Mouse (Mus musculus) hindbrain, embryonic 14.5 days (tissue): ENCODE measurements around the gene Tmem69. TPM values are rescaled to one million over a fixed set of nuclear protein-coding genes. Genes with fewer than 3 reads are reported as not detected.
A peak's percentile ranks its signal among the peaks of the same experiment; 100 is the strongest.

Source experiments
- ATAC-seq: fragments of 200-750 bp; cut with Nextera tagmentation; 2 replicates; pipeline ENCODE4 v1.8.0; 2017; ENCODE audit warnings: moderate number of reproducible peaks, mild to moderate bottlenecking, moderate TSS enrichment, moderate library complexity; ENCODE audit not compliant: low FRiP score
- DNase-seq: peaks from one replicate; pipeline ENCODE4 v3.0.0-alpha.2; 2015; ENCODE audit warnings: low spot score
- H3K27ac ChIP-seq: fragments of 300-500 bp; sonication (generic); 2 replicates; pipeline ENCODE4 v1.5.1; 2014; ENCODE audit warnings: mild to moderate bottlenecking, moderate library complexity
- H3K27me3 ChIP-seq: fragments of 300-500 bp; sonication (generic); 2 replicates; pipeline ENCODE4 v1.6.1; 2014; ENCODE audit warnings: mild to moderate bottlenecking, low read length, mixed read lengths; ENCODE audit not compliant: control insufficient read depth, insufficient read depth
- H3K36me3 ChIP-seq: fragments of 300-500 bp; sonication (generic); replicated peaks from 2 replicates; pipeline ENCODE4 v1.6.1; 2014; ENCODE audit not compliant: control insufficient read depth, insufficient read depth
- H3K4me1 ChIP-seq: fragments of 300-500 bp; sonication (generic); replicated peaks from 2 replicates; pipeline ENCODE4 v1.6.1; 2014; ENCODE audit warnings: antibody characterized with exemption, low read length, mixed read lengths; ENCODE audit not compliant: control insufficient read depth, insufficient read depth
- H3K4me2 ChIP-seq: fragments of 300-500 bp; sonication (generic); replicated peaks from 2 replicates; pipeline ENCODE4 v1.6.1; 2014; ENCODE audit warnings: mild to moderate bottlenecking, moderate library complexity
- H3K4me3 ChIP-seq: fragments of 300-500 bp; sonication (generic); replicated peaks from 2 replicates; pipeline ENCODE4 v1.5.1; 2014; ENCODE audit warnings: mild to moderate bottlenecking, low read length
- H3K9ac ChIP-seq: fragments of 300-500 bp; sonication (generic); 2 replicates; pipeline ENCODE4 v1.6.1; 2014
- H3K9me3 ChIP-seq: fragments of 300-500 bp; sonication (generic); 2 replicates; pipeline ENCODE4 v1.6.1; 2016; ENCODE audit warnings: low read length; ENCODE audit not compliant: control insufficient read depth
- WGBS: fragments of 180-500 bp; shearing (Covaris S2); extraction: QIAGEN DNeasy Blood & Tissue Kit; methylation state at CpG from one replicate; pipeline ENCODE4 v1.1.7; 2014; 5-methylcytosine and 5-hydroxymethylcytosine counted together
- polyA plus RNA-seq: library from polyadenylated mRNA; unstranded; fragments of >200 nt; fragmentation: Nextera tagmentation; extraction: Ambion mirVana; gene quantifications from 2 replicates; pipeline ENCODE4 v1.2.1, GENCODE M21; 2014

The Tmem69 gene
- polyA plus RNA-seq, 1 experiment from 2014 or later = 27.9 TPM

GRCm38 (mm10) chr4:116553035-116553434 is 2.7 kb downstream of the Tmem69 start:
- no peak overlapping the region for H3K9ac ChIP-seq
- H3K4me3 ChIP-seq = no peak overlapping the region
- 86% methylated on average over 3 of the region's 3 CpGs for WGBS
- no peak overlapping the region for H3K4me2 ChIP-seq
- H3K27me3 ChIP-seq = no peaks in the 10 kb centered on the region
- ATAC-seq (no peak), DNase-seq (no peak)
- no peaks in the 10 kb centered on the region; the same call in 1 of the 2 replicates for H3K4me1 ChIP-seq
- H3K27ac ChIP-seq = no peak overlapping the region
- H3K9me3 ChIP-seq = no peaks in the 10 kb centered on the region
- peaks cover 18% of the 10 kb centered on the region for H3K36me3 ChIP-seq

- H3K4me1 ChIP-seq = no peaks in the 10 kb centered on the region
- peaks cover 18% of the 10 kb centered on the region for H3K36me3 ChIP-seq
- H3K4me3 ChIP-seq = no peak overlapping the region
- H3K27me3 ChIP-seq = no peaks in the 10 kb centered on the region
- DNase-seq (no peak), ATAC-seq (no peak)
- 93% methylated on average over 1 of the region's 1 CpGs for WGBS
- H3K27ac ChIP-seq = no peak overlapping the region
- no peak overlapping the region for H3K9ac ChIP-seq
- no peaks in the 10 kb centered on the region for H3K9me3 ChIP-seq
- H3K4me2 ChIP-seq = no peak overlapping the region
Observed at GRCm38 (mm10) chr4:116550432-116550831, 5.3 kb downstream of the Tmem69 start.

DNA sequence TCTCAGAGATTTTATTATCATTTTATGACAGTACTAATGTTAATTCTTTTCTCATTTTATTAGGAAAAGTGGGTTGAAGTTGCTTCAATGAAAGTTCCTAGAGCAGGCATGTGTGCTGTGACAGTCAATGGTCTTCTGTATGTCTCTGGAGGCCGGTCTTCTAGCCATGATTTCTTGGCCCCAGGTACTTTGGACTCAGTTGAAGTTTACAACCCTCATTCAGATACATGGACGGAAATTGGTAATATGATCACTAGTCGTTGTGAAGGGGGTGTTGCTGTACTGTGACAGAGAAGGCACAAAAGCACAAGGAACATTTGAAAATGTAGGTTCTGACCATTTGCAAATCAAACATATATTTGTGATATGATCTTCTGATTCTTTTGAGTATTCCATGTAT is 18.0 kb downstream of the Tmem69 start:
- H3K4me1 ChIP-seq = no peaks in the 10 kb centered on the region
- H3K27ac ChIP-seq = no peak overlapping the region
- no peak overlapping the region for H3K9ac ChIP-seq
- no peak for DNase-seq
- H3K36me3 ChIP-seq = peaks cover 21% of the 10 kb centered on the region
- no peaks in the 10 kb centered on the region for H3K27me3 ChIP-seq
- H3K4me3 ChIP-seq = no peak overlapping the region
- 93% methylated on average over 3 of the region's 3 CpGs for WGBS
- no peaks in the 10 kb centered on the region for H3K9me3 ChIP-seq
- H3K4me2 ChIP-seq = no peak overlapping the region
- no peak for ATAC-seq

DNA sequence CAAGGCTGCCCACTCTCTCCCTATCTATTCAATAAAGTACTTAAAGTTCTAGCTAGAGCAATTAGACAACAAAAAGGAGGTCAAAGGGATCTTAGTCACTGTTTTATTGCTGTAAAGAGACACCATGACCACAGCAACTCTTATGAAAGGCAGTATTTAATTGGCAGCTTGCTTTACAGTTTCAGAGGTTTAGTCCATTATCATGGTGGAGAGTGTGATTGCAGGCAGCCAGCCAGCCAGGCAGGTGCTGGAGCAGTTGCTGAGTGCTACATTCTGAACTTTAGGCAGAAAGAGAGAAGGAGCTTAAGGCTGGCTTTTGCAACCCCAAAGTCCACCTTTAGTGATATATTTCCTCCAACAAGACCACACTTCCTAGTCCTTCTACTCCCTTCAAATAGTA is 19.4 kb downstream of the Tmem69 start:
- Histone ChIP-seq H3K27me3 (no peaks in the 10 kb centered on the region), H3K4me3 (no peak overlapping the region), H3K36me3 (peaks cover 24% of the 10 kb centered on the region), H3K9me3 (no peaks in the 10 kb centered on the region), H3K4me2 (no peak overlapping the region), H3K27ac (no peak overlapping the region), H3K4me1 (no peaks in the 10 kb centered on the region), H3K9ac (no peak overlapping the region)
- DNase-seq (no peak), ATAC-seq (no peak)

- Histone ChIP-seq H3K4me3 (no peak overlapping the region), H3K36me3 (peaks cover 34% of the 10 kb centered on the region), H3K9ac (no peak overlapping the region), H3K4me2 (no peak overlapping the region), H3K27me3 (no peaks in the 10 kb centered on the region), H3K9me3 (no peaks in the 10 kb centered on the region), H3K4me1 (no peaks in the 10 kb centered on the region), H3K27ac (no peak overlapping the region)
- no peak for DNase-seq
- no peak for ATAC-seq
- WGBS = 65% methylated on average over 2 of the region's 2 CpGs
Observed at GRCm38 (mm10) chr4:116531109-116531508, 24.6 kb downstream of the Tmem69 start.

DNA sequence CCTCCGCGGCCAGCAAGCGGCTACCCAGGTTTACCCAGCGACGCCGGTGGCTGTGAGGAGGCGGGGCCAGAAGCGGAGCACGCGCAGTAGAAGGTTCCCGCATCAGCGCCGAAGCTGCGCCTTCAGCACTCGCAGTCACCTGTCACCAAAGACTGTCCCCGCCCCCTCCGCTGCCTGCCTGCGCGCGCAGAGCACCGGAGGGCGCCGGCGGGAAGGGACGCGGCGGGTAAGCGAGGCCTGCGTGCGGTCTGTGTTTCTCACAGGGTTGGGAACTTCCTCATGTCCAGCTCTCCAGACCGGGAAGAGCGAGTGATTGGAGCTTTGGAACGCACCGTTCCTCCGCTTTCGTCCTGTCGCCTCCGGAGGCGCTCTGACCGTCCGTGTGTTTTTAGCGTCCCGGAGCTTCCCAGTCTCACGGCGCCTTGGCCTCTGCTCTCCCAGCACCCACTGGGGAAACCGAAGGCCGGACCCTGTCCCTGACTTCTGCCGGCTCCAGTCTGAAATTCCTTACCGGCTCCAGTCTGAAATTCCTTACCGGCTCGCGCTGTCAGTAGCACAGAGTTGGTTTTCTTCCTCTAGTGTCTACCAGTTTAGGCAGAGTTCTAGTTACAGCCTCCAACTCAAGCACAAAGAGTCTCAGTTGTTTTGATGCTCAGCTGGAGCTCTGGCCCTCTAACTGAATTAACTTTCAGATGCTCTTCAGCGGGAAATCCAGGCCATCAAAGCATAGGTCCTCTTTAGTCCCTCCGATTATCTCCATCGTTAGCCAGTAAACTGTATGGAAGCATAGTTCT is 48.1 kb downstream of the Tmem69 start, which contains the start of gene Ipp:
Gene Ipp, plus strand, starts transcription at position 125 of the 794 bp plus-strand sequence.
- Histone ChIP-seq H3K4me3 (peak within 1 kb of the TSS; percentile 65), H3K9me3 (no peaks in the 10 kb centered on the region), H3K4me2 (peak within 1 kb of the TSS; percentile 74), H3K4me1 (peaks cover 13% of the 10 kb centered on the region), H3K9ac (peak within 1 kb of the TSS; percentile 84), H3K27ac (peak within 1 kb of the TSS; percentile 88), H3K27me3 (no peaks in the 10 kb centered on the region), H3K36me3 (no peaks in the 10 kb centered on the region)
- DNase-seq (peak; percentile 92), ATAC-seq (peak; percentile 97)
- under 1% methylated on average over 55 of the region's 55 CpGs for WGBS

DNA sequence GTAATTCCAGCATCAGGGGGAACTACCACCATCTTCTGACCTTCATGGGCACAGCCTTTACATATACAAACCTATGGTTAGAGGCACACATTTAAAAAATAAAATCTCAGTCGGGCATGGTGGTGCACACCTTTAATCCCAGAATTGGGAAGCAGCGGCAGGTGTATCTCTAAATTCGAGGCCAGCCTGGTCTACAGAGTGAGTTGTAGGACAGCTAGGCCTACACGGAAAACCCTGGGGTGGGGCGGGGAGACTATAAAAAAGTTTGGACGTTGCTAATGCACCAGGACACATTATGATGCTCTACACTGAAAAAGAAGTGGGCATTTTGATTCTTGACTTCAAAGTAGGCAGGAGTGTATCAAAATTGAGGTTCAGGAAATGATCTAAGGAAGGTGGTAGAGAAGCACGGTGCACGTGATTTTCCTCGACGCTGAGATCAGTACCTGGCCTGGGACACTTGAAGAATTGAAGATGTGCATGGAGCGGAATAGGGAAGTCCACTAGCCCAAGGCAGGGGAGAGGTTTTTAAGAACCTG is 48.8 kb downstream of the Tmem69 start:
- peak; percentile 48 for ATAC-seq

More for the DNA sequence above, 48.8 kb downstream of the Tmem69 start:
- Histone ChIP-seq H3K27me3 (no peaks in the 10 kb centered on the region), H3K9me3 (no peaks in the 10 kb centered on the region), H3K9ac (peak overlapping the region; percentile 84), H3K4me1 (peaks cover 13% of the 10 kb centered on the region), H3K27ac (peak overlapping the region; percentile 88), H3K4me3 (peak overlapping the region; percentile 65), H3K4me2 (peak overlapping the region; percentile 74), H3K36me3 (no peaks in the 10 kb centered on the region)
- no peak for DNase-seq
- WGBS = 26% methylated on average over 11 of the region's 11 CpGs

Other genes with a start within 250 kb of the Tmem69 start
- gene Mast2, start 91.8 kb downstream of the Tmem69 start, polyA plus RNA-seq = 60.0 and 68.7 TPM in 2 replicates
- 3.8 and 4.6 TPM in 2 replicates for gene Ipp, start 48.4 kb downstream of the Tmem69 start, polyA plus RNA-seq
- gene Gpbp1l1, start 1.7 kb upstream of the Tmem69 start, polyA plus RNA-seq = 18.9 and 21.4 TPM in 2 replicates
- gene Ccdc17, start 40.7 kb upstream of the Tmem69 start, polyA plus RNA-seq = 3.8 and 5.3 TPM in 2 replicates
- gene Nasp, start 72.0 kb upstream of the Tmem69 start, polyA plus RNA-seq = 86.3 and 88.9 TPM in 2 replicates
- 712 and 742 TPM in 2 replicates for gene Akr1a1, start 95.7 kb upstream of the Tmem69 start, polyA plus RNA-seq
- gene Prdx1, start 129.6 kb upstream of the Tmem69 start, polyA plus RNA-seq = 432 and 436 TPM in 2 replicates
- gene Mmachc, start 152.5 kb upstream of the Tmem69 start, polyA plus RNA-seq = 11.0 and 14.8 TPM in 2 replicates
- gene Ccdc163, start 152.6 kb upstream of the Tmem69 start, polyA plus RNA-seq = 11.3 and 11.5 TPM in 2 replicates
- gene Tesk2, start 165.0 kb upstream of the Tmem69 start, polyA plus RNA-seq = 2.8 and 3.0 TPM in 2 replicates